Mouse (Mus musculus): ENCODE results near the gene 2310033P09Rik.

2310033P09Rik gene

DNA sequence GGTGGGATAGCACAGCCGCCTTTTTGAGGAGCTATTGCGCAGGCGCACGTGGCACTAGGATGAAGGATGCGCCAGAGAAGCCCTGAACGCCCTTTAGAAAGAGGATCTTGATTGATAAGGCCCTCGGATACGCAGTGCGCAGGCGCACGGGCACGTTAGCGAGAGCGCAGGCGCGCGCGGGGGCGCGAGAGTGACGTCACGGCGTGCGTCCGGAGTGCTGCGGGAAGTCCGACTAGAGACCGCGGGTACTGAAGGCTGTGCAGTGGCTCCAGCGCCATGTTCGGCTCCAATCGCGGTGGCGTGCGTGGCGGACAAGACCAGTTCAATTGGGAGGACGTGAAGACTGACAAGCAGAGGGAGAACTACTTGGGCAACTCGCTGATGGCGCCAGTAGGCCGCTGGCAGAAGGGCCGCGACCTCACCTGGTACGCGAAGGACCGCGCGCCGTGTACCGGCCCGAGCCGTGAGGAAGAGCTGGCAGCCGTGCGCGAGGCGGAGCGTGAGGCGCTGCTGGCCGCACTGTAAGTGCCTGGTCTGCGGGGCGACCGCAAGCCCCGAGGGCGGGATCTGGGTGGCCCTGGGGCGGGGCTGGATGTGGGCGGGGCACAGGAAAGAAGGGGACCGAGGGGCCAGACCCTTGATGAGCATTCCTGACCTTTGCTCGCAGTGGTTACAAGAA, at the start of gene 2310033P09Rik:
Gene 2310033P09Rik (plus strand): TSS at position 169 of the 679 bp plus-strand sequence.
- DNase-seq, result peak; percentile 91 to 94

DNA sequence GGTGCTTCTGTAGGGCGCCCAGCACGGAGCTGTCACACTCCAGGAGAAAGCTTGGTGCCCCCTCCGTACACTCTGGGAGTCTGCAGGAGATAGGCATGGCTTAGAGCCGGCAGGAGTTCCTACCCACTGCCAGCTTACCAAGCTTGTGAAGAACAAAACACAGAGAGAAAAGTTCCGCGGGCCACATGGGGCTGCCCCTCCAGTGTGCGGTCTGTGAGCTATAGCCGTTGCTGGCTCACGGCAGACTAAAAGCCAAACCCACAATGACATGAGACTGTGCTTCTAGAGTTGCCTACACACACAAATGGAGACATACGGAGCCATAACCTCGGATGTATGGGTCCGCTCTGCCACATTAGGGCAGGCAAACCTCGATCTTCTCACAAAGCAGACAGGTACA, 49.0 kb upstream of the 2310033P09Rik start:
- DNase-seq, result no peak

DNA sequence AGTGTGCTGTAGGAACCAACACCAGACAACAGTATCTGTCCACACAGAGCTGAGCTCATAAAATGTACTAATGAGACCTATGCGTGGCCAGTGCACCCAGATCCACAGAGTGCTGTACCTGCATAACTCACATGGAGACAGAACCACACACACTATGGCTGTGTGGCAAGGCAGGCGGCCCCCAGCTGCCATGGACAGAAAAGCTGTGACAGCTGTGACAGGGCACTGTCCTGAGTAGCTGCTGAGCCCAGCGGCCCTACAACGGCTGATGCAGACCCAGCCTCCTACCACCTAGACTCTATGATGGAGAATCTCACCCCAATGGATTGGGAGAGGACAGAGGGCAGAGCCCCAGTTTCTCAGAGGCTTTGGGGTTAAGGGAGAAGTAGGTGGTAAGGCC, 48.6 kb upstream of the 2310033P09Rik start:
- no peak for DNase-seq

DNA sequence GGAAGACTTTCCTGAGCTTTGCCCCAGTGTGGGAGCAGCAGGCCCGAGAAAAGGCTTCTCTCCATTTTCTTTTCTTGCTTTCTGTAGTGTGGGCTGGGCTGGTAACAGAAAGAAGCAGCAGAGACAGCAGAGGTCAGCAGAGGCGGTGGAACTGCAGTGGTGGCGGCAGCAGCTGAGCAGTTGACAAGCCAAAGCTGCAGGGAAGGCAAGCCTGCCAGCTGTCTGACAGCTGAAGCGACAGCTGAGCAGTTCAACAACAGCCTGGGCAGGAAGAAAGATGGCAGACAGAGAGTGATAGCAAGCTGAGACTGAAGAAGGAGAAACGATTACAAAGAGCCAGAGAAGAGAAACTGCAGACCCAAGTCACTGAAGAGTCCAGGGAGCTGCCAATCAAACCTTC, 46.7 kb upstream of the 2310033P09Rik start:
- DNase-seq, result no peak

DNA sequence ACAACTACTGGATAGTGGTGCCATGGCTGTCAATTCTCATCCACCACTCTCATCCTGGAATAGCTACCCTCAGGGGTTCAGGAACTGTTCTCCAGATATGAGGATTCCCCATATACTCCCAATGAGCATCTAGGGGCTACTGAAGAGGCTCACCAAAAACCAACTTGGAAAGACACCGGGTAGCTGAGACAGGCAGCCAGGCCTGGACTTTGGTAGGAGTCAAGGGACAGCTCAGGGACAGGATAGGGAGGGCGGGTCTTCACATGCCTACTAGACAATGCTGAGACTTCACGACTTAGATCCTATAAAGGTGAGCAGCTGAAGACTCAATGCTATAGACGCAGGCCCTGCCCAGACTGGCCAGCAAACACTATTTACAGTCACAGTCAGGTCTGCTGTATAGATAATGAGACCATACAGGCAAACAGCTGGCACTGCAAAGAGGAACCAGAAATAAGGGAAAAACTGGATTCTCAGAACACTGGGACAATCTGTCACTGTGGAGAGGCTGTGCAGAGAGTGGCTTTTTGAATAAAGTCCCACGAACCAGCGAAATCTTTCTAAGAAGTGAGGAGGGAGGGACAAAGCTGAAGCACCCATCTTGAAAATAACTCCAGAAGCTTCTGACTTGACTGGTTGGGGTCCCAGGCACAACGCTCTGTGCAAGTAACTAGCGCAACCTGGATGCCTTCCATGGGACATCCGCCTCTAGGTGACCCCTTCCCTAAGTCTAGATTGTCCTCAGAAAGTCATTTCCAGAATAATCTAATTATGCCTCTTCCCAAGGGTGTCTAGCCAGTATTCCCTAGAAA, 45.5 kb upstream of the 2310033P09Rik start:
- no peak for DNase-seq

DNA sequence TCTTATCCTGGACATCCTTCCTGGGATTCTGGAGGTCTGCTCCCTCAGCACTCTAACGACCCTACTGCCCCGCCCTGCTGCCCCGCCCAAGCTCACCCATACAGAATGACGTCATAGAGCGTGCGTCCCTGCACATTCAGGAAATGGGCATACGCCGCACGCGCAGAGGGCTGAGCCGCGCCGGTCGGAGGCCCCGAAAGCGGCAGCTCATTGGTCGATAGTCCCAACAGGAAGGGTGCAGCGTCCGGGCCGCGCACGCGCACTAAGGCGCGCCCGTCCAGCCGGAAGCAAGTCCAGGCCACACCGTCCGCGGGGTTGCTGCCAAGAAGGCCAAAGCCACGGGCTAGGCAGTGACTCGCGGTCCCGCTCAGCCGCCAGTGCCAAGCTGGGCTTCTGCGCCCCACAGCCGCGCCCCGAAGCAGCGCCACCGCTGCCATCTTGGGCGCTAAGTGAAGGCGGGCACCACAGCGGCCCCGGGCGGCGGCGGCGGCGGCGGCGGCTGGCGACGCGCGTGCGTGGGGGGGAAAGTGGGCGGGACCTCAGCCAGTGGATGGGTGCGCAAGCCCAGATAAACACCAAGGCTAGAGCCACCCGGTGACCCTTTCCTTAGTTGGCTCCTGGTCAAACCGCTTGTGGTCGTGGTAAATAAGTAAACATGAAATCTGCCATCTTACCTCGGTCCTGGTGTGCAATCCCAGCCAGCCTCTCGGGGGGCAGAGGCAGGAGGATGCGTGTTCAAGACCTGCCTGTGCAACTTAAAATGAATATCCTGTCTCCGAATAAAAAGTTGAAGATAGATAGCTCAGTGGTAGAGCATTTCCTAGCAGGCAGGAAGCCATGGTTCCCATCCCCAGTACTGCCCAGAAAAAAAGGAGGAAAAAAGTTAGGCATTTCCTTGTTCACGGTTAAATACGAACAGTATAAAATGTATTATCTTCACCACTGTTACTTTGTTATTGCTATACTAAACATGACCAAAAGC, 44.6 kb upstream of the 2310033P09Rik start, which contains the start of gene Iba57:
Gene Iba57 (minus strand): TSS at position 485 of the 982 bp plus-strand sequence.
- DNase-seq, result peak; percentile 97 to 99

DNA sequence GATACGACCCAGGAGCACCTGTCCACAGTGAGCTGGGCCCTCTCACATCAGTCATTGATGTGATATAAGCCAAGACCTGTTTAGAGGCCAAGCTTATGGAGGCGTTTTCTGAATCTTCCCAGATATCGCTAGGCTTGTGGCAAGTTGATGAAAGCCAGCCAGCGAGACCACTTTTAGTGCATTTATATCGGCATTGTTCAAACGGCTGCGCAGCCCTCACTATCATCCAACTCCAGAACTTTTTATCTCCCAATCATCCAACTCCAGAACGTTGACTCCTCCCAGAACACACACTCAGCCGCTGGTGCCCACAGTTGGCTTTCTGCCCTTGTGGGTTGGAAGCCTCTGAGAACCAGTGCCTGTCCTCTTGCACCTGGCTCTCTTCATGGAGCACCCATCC, 43.7 kb upstream of the 2310033P09Rik start:
- DNase-seq, result no peak

DNA sequence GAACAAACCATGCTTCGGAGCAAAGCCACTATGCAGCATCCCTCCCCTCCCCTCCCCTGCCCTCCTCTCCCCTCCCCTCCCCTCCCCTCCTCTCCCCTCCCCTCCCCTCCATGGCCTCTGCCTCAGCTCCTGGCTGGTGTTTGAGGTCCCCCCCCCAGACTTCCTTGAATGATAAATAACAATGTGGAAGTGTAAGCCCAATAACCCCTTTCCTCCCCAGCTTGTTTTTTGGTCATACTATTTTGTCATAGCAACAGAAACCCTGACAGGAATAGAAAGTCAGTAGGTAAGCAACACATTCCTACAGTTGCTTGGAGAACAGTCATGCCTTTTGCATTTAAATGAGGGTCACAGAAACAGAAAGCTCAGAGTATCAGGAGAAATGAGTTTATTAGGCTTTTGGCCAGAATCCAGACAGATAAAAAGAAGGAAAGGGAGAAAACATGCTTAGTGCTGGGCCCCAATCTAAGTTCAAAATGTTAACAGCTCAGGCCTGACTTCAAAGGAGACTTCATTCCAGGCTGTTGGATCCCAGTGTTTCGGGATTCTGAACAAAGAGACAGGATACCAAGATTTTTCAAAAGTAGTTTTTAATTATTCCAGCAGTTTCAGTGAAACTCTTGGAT, 42.4 kb upstream of the 2310033P09Rik start:
- DNase-seq, result peak in 1 of 2 experiments; percentile 24

DNA sequence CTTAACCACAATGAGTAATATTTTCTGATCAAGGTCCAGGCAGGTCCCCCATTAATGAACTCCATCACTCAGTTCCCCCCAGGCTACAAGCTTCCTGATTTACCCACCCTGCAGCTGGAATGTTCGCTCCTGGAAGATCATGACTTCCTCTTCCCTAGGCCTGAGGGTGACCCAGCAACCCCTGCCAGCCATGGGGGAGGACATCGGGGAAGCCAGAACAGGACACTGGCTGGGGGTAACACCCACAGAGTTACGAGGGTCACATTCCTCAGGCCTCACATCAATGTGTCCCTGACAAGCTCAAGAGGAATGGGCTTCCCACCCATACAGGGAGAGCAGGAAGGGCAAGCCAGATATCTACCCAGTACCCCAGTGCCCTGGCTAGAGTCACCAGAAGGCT, 38.3 kb upstream of the 2310033P09Rik start:
- DNase-seq, result no peak

DNA sequence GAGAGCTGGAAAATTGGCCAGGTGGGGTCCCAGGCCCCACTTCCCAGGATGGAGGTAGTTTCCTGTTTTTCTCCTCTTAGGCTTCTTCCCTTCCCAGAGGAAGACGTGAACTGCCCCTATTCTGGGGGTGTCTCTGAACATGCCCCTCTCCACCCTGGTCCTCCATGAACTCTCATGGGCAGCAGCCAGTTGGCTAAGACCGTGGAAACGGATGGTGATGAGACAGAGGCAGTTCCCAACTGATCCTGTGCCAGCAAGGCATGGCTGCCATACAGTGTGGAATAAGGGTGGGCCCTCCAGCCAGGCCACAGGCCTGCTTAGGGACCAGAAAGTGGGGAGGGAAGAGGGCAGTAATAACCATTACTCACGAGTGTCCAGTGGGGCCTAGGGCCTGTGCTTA, 37.6 kb upstream of the 2310033P09Rik start:
- no peak for DNase-seq

DNA sequence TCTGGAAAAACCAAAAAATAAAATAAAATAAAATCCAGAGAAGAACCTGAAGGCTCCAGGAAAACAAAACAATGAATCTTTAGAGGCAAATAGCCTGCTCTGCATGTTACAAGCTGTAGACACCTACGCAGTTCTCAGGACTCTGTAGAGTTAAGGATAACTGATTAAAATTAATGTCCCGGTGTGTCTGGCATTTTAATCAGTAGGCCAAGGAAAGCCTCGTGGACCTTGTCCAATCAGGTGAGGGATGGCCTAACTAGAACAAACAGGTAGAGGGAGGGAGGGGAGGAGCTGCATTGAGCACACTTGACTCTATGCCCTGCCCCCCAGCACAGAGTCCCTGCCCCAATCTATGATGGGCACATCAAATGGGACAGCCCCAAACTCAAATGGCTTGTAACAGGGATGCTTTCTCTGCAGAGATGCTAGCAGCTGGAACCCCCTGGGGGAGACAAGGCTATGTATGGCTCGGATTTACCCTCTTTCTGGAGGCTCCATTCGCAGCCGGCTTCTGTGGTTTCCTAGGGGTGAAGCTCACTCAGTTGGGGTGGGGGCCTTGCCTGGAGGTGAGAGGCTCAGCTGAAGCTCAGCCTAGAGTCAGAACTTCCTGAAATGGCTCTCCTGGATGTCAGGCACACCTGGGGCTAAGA, 33.8 kb upstream of the 2310033P09Rik start:
- DNase-seq, result peak in 1 of 2 experiments; percentile 50

DNA sequence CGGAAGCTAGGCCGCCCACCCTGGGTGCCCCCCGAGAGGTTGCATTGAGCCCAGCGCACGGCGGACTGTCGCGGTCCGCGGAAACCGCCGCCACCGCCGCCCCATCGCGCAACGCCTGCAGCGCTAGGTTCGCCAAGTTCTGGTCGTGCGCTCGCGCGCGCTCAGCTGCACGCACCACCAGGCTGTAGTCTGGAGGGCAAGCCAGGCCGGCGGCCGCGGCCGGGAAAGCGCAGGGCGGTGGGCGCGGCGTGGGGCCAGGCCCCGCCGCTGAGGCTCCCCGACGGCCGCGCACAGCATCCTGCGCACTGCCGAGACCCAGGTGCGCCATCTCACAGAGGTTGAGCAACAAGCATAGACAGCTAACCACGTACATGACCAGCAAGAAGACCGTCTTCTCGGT, 31.6 kb upstream of the 2310033P09Rik start:
- no peak for DNase-seq

DNA sequence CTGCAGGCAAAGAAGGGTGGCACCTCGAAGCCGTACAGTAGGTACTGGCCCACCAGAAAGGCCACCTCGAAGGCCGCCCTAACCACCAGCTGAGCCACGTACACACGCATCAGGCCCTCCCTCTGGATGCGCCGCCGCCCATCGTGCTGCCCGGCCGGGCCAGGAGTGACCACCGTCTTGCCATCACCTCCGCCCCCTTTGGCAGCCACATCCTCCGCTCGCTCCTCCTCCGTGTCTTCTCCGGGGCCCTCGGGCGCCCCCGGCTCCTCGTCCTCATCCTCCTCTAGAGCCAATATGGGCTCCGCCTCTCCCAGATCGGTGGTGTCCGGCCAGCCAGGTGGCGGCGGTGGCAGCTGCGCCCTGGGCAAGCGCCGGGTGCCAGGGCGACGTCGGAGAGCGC, 31.2 kb upstream of the 2310033P09Rik start:
- DNase-seq, result no peak

DNA sequence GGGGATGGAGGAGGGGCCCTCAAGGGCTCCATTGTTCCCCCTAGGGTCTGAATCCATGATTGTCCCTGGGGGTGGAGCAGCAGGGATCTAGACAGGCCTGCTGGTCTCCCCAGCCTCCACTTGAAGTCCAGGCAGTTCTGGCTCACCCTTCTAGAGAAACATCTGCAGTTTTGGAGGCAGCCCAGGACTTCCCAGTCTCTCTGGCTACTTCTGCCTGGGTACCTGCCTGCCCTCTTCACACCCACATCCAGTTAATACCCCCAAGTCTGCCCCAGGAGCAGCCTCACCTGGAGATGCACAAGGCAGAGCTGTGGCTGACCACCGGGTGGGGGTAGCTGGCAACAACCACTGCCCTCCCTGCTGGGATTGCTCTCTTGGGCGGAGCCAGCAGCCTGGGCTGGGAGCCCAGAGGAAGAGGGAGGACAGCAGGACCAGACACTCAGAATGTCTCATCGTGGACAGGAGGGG, 25.2 kb upstream of the 2310033P09Rik start, which contains the start of gene Gjc2:
Gene Gjc2 (minus strand): TSS at position 350 of the 468 bp plus-strand sequence.
- peak; percentile 48 to 70 for DNase-seq

DNA sequence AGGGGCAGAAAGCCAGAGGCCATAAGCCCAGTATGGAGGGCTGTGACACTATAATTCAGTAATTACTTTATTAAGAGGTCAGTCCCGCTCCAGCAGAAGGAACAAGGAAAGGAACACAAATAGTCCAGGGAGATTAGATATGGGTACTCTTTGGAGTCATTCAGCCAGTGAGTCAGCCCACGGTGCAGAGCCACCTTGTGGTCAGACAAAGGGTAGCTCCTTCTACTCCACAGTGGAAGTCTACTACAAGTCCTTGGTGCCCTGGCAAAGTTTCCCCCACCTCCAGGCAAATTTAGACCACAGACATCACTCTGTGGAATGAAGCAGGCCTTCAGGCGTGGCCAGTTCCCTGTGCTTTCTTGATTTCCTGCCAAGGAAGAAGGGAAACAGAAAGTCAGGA, 24.3 kb upstream of the 2310033P09Rik start:
- peak; percentile 57 to 76 for DNase-seq

DNA sequence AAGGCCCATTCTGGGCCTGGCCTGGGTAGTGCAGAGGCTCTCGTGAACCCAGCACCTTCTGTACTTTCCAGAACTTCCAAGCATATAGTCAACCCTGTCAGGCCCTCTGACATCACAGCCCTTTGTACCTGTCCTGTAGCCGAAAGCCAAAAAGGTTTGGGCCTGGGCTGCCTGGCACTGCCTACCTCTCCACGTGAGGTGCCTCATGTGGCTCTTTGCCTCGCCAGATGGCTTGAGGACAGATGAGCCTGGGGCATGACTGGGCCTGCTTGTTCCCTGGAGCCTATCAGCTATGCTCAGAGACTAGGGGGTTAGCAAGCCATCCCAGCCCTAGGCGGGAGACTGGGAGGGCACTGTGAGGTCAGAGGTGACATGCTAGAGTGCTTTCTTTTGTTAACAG, 22.6 kb upstream of the 2310033P09Rik start:
- DNase-seq, result no peak

DNA sequence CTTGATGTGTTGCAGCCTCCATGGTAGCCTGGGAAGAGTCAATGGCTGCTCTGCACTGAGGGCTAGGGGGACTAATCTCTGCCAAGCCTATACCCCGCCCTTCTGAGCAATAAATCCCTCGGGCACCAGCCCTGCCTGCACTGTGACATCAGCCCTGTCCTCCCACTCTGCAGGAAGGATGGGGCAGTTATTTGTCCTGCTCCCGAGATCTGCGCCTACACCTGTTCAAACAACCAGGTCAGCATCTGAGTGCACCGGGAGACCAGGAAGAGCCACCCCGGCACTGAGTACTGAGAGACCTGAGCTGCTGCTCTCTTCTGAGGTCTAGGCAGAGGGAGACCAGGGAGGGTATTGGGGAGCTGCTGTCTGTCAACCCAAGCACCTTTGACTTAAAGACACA, 20.4 kb upstream of the 2310033P09Rik start:
- no peak for DNase-seq

DNA sequence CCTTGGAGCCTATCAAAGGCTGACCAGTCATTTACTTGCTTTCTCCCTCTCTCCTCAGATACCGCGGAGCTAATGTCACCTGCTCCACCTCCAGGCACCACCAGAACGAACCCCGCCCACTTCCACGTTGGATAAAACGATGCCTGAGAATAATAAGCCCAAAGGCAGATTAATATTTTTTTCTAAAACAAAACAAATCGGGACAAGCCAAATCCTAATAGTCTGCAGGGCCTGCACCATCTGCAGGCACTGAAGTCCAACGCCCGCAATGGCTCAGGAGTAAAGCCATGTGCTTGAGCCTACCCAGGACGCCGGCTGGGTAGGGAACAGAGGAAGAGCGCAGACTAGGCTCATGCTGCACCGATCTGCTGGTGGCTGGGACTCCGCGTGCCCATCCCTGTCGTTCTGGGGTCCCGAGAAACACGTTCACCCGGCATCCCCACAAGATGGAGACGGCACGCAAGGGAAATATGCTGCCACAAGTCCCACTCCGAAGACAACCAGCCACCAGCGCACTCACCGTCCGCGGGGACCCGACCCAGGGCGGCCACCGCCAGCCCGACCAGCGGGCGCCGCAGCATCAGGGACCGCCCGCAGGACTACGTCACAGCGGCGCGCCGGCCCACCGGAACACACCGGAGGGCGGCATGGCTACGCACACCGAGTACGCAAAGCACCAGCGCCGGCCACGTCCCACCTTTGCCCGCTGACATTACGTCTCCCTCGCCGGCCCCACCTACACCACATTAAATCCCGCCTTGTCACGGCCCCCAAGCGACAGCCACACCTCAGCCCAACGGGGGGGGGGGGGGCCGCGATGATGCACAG, 16.7 kb upstream of the 2310033P09Rik start:
- DNase-seq, result peak; percentile 96

DNA sequence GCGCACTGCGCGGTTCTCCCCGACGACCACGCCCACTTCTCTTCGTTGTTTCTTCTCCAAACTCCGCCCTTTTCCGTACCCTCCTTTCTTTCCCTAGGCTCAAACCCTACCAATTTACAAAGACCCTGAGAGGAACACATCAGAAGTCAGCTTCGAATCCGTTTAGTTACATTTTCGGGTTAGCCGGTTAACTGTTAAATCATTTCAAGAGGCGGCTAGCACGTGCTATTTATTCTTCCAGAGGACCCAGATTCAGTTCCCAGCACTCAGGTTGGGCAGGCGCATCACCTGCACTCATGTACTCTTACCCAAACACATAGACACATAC, 16.1 kb upstream of the 2310033P09Rik start, which contains the start of gene Guk1:
Gene Guk1 (minus strand): TSS at position 154 of the 328 bp plus-strand sequence.
- no peak for DNase-seq

DNA sequence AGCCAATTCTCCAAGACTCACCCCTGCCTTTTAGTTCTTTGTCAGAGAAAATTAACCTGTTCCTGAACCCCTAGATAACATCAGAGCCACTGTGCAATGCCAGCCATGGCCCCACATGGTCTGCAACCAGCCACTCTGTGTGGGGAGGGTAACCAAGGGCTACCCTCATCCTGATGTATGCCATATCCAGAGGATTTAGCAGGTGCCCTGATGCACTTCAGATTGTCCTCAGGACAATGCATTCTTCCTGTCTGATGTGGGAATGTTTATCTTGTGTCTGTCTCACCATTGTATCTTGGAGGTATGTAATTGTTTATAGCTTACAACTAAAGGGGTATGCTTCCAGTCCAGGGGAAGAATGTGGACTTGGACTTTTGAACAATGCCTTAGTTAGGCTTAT, 11.9 kb upstream of the 2310033P09Rik start:
- DNase-seq, result no peak
